Mouse (Mus musculus) kidney, postnatal 14 days (tissue): ENCODE results near the gene Wnk4.
"Not testable (repeated sequence)": the region's sequence is repeated elsewhere in the genome, so short reads cannot be mapped to it uniquely, and the experiment has no call there.

Experiments
- DNase-seq: peaks from one replicate; pipeline ENCODE4 v3.0.0; 2022; ENCODE audit warnings: mixed read lengths

Wnk4 gene

GRCm38 (mm10) chr11:101324763-101325162 is 64.4 kb downstream of the Wnk4 start, which contains the start of gene Aoc2:
Gene Aoc2 (plus strand): TSS chr11:101325063.
- DNase-seq: no peak

GRCm38 (mm10) chr11:101325201-101325600 is 64.8 kb downstream of the Wnk4 start:
- not testable (repeated sequence) for DNase-seq

GRCm38 (mm10) chr11:101326147-101326546 is 65.8 kb downstream of the Wnk4 start:
- DNase-seq: no peak
